Mouse (Mus musculus): Measurements from ENCODE around the gene Pidd1. TPM values are rescaled to one million over a fixed set of nuclear protein-coding genes. Genes with fewer than 3 reads are reported as not detected.

Pidd1 gene
- polyA plus RNA-seq (2014; fragmentation: Illumina TruSeq; extraction: RNeasy Lipid Tissue Mini Kit (QIAGEN cat#74804); ENCODE audit: low read depth, low replicate concordance) = 0.23 TPM

GRCm38 (mm10) chr7:141443828-141444237 lies at the start of gene Pidd1:
Gene Pidd1, minus strand, starts transcription at chr7:141444025.

GRCm38 (mm10) chr7:141475011-141475804 lies 31.4 kb upstream of the Pidd1 start, which contains the start of the genes Polr2l and Tspan4:
Gene Polr2l, minus strand, starts transcription at chr7:141475132.
Gene Tspan4, plus strand, starts transcription at chr7:141475240.

DNA sequence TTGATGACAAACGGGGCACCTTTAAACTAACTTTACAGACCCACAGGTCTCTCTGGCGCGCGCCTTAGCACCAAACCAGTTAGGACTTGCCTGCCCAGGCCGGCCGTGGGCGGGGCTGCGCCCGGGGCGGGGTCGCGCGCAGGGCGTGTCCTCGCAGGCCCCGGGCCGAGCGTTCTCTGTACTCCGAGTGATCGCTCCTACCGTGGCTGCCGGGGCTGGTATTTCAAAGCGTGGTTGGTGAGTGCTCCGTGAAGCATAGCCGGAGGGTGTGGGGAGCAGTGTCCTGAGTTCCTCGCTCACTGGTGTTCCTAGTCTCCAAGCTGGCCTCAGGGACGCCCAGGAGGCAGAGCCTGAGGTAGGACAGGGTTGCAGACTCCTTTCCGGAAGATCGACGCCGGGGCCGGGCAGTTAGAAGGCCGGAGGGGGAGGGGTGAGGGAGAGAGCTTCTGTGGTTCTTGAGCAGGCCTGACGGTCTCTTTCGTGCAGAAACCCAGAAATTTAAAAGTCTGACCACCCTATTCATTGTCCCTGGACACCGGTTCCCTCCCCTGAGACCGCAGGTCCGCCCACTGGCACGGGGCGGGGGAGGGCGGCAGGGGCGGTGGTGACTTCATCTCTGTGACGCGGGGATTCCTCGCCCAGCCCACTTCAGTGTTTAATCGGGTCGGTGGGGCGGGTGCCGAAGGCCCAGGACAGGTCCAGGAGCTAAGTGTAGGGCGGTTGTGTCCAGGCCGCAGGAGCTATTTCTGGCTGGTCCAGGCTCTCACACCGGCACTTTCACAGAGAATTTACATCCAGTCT lies 23.6 kb upstream of the Pidd1 start, which contains the start of gene Cd151:
Cd151 (plus strand) TSS at position 163 of the 801 bp plus-strand sequence.

DNA sequence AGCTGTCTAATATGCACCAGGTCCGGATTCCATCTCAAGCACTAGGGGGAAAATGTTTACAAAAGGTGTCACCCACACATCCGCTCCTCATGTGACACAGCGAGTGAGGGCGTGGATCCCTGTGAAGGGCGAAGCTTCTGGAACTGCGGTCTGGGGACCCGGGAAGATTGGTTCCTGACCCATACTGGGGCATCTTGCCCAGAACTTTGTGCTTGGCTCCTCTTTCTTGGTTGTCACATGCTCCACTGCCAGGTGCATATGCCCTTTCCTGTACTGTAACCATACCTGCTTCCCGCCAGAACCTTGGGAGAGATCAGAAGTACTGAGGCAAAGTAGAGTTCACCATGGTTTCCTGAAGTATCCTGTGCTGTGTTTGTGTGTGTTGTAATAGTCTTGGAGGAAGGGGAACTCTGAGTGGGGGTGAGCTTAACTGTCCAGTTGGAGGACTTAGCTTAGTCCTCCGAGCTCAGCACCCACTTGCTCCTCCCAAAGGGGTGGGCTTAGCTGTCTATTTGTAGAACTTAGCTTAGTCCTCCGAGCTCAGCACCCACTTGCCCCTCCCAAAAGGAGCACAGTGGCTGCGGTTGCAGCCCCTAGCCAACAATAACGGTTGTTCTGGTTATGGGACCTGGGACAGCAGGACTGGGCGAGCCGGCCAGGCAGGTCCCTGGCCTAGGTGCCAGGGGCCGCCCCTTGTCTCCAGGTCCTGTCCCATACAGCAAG lies 16.7 kb upstream of the Pidd1 start, which contains the start of gene Cracr2b:
Cracr2b (plus strand) TSS at position 704 of the 723 bp plus-strand sequence.

DNA sequence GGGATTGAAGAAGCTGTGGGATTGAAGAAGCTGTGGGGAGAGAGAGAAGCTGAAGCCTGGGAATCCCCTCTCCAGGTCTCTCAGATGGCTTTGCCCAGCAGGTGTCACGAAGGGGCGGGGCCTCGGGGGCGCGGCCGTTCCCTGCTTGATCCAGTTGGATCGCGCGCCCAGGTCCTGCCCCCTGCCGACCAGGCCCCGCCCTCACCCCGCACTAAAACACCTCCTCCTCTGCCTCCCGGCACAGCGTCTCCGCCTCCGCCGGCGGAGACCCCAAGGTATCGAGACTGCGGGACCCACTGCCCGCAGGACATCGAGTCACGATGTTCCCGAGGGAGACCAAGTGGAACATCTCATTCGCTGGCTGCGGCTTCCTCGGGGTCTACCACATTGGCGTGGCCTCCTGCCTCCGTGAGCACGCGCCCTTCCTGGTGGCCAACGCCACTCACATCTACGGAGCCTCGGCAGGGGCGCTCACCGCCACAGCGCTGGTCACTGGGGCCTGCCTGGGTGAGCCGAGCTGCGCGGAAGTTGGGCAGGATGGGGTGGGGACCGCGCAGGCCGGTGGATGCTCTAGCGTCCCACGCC lies 11.2 kb upstream of the Pidd1 start, which contains the start of gene Pnpla2:
Pnpla2 (plus strand) TSS at position 232 of the 585 bp plus-strand sequence.

DNA sequence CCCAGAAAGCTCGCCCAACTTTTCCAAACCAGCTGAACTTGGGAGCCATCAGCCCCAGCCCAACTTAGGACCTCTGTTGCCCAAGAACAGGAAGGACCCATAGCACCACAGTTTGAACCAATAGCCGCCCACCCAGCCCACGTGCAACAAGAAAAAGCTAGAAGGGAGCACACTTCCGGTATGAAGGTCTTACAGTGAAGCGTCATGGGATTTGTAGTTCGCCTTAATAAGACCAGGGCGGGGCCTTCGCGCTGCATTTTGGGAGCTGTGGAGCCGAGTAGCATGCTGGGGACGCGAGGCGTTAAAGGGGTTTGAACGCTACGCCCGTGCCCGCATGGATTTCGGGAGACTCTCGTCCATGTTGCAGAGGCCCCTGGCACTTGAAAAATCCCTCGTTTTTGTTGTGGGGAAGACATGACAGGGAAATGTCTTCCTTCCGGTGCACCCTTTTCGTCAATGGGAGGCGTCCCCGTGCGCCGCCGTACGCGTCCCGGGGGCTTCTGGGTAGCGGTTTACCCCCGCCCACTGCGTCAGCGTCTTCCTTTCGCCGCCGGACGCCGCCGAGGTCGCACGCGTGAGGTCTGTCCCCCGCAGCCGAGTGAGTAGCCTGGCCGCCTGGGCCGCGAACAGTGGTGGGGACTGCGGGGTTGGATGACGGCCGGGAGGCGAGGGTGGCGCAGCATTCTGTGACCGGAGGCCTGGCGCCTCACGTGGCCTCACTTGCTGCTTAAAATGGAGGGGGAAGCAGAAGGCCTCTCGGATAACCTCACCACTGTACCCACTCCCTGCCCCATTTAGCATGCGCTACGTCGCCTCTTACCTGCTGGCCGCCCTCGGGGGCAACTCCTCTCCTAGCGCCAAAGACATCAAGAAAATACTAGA lies 3.5 kb upstream of the Pidd1 start, which contains the start of gene Rplp2:
Rplp2 (plus strand) TSS at position 261 of the 882 bp plus-strand sequence.

GRCm38 (mm10) chr7:141437178-141438120 lies 6.4 kb downstream of the Pidd1 start, which contains the start of gene Slc25a22:
Gene Slc25a22, minus strand, starts transcription at chr7:141437892.

GRCm38 (mm10) chr7:141429310-141429709 lies 14.5 kb downstream of the Pidd1 start, which contains the start of gene Cend1:
Gene Cend1, minus strand, starts transcription at chr7:141429491.

GRCm38 (mm10) chr7:141413809-141414584 lies 29.8 kb downstream of the Pidd1 start, which contains the start of gene Gatd1:
Gene Gatd1, minus strand, starts transcription at chr7:141414136.

DNA sequence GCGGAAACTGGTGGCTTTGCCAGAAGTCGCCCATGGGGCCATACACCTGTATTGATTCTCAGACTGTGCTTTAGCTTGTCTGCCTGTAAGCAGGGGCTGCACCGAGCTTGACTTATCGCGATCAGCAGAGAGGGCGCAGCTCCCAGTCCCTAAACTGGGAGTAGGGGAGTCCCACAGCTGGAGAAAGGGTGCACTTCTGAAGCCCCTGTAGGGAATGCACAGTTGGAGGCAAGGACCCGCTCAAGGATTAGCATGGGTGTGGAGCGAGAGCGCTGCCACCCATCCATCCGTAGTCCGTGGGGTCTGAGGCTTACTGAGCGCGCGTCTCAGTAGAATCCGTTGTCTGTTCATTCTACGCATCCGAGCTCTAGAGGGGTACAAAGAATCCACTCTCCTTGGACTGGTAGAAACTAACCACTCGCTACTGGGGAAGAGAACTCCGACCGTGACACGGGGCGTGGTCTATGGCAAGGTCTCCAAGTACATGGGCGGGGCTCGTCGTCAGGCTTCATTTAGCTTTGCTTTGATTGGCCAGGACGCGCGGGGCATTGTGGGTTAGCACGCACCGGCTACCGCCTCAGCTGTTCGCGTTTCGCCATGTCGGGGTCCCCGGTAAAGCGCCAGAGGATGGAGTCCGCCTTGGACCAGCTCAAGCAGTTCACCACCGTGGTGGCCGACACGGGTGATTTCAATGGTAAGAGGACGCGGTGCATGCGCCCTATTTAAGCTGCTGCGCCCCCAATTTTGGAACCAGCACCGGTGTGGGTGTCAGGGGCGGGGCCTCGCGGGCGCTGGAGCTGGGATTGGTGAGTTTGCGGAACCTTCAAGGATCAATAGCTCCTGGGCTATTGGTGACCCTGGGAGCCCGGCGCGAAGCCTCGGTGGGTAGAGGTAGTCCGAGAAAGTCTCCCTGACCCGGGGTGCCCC lies 51.9 kb downstream of the Pidd1 start, which contains the start of gene Taldo1:
Taldo1 (plus strand) TSS at position 575 of the 927 bp plus-strand sequence.

Other genes starting within 250 kb of the Pidd1 start
- gene Lrrc56, start 249.9 kb downstream of the Pidd1 start, polyA plus RNA-seq (2014; fragmentation: Illumina TruSeq; extraction: RNeasy Lipid Tissue Mini Kit (QIAGEN cat#74804); ENCODE audit: low read depth, low replicate concordance) = 0.58 TPM
- not detected for gene Lmntd2, start 229.9 kb downstream of the Pidd1 start, polyA plus RNA-seq (2014; fragmentation: Illumina TruSeq; extraction: RNeasy Lipid Tissue Mini Kit (QIAGEN cat#74804); ENCODE audit: low read depth, low replicate concordance)
- 0.64 TPM for gene Rassf7, start 228.2 kb downstream of the Pidd1 start, polyA plus RNA-seq (2014; fragmentation: Illumina TruSeq; extraction: RNeasy Lipid Tissue Mini Kit (QIAGEN cat#74804); ENCODE audit: low read depth, low replicate concordance)
- gene Phrf1, start 215.2 kb downstream of the Pidd1 start, polyA plus RNA-seq (2014; fragmentation: Illumina TruSeq; extraction: RNeasy Lipid Tissue Mini Kit (QIAGEN cat#74804); ENCODE audit: low read depth, low replicate concordance) = 17.6 TPM
- gene Irf7, start 177.5 kb downstream of the Pidd1 start, polyA plus RNA-seq (2014; fragmentation: Illumina TruSeq; extraction: RNeasy Lipid Tissue Mini Kit (QIAGEN cat#74804); ENCODE audit: low read depth, low replicate concordance) = 19.8 TPM
- 1.3 TPM for gene Cdhr5, start 167.2 kb downstream of the Pidd1 start, polyA plus RNA-seq (2014; fragmentation: Illumina TruSeq; extraction: RNeasy Lipid Tissue Mini Kit (QIAGEN cat#74804); ENCODE audit: low read depth, low replicate concordance)
- gene Sct, start 164.9 kb downstream of the Pidd1 start, polyA plus RNA-seq (2014; fragmentation: Illumina TruSeq; extraction: RNeasy Lipid Tissue Mini Kit (QIAGEN cat#74804); ENCODE audit: low read depth, low replicate concordance) = not detected
- gene Drd4, start 152.0 kb downstream of the Pidd1 start, polyA plus RNA-seq (2014; fragmentation: Illumina TruSeq; extraction: RNeasy Lipid Tissue Mini Kit (QIAGEN cat#74804); ENCODE audit: low read depth, low replicate concordance) = not detected
- 0.93 TPM for gene Deaf1, start 116.3 kb downstream of the Pidd1 start, polyA plus RNA-seq (2014; fragmentation: Illumina TruSeq; extraction: RNeasy Lipid Tissue Mini Kit (QIAGEN cat#74804); ENCODE audit: low read depth, low replicate concordance)
- gene Tmem80, start 116.3 kb downstream of the Pidd1 start, polyA plus RNA-seq (2014; fragmentation: Illumina TruSeq; extraction: RNeasy Lipid Tissue Mini Kit (QIAGEN cat#74804); ENCODE audit: low read depth, low replicate concordance) = 18.5 TPM
- not detected for gene Eps8l2, start 105.1 kb downstream of the Pidd1 start, polyA plus RNA-seq (2014; fragmentation: Illumina TruSeq; extraction: RNeasy Lipid Tissue Mini Kit (QIAGEN cat#74804); ENCODE audit: low read depth, low replicate concordance)
- 37.2 TPM for gene Taldo1, start 51.8 kb downstream of the Pidd1 start, polyA plus RNA-seq (2014; fragmentation: Illumina TruSeq; extraction: RNeasy Lipid Tissue Mini Kit (QIAGEN cat#74804); ENCODE audit: low read depth, low replicate concordance)
- 9.3 TPM for gene Gatd1, start 29.9 kb downstream of the Pidd1 start, polyA plus RNA-seq (2014; fragmentation: Illumina TruSeq; extraction: RNeasy Lipid Tissue Mini Kit (QIAGEN cat#74804); ENCODE audit: low read depth, low replicate concordance)
- gene Cend1, start 14.5 kb downstream of the Pidd1 start, polyA plus RNA-seq (2014; fragmentation: Illumina TruSeq; extraction: RNeasy Lipid Tissue Mini Kit (QIAGEN cat#74804); ENCODE audit: low read depth, low replicate concordance) = 1.0 TPM
- 2.9 TPM for gene Slc25a22, start 6.1 kb downstream of the Pidd1 start, polyA plus RNA-seq (2014; fragmentation: Illumina TruSeq; extraction: RNeasy Lipid Tissue Mini Kit (QIAGEN cat#74804); ENCODE audit: low read depth, low replicate concordance)
- 10.8 TPM for gene Rplp2, start 3.3 kb upstream of the Pidd1 start, polyA plus RNA-seq (2014; fragmentation: Illumina TruSeq; extraction: RNeasy Lipid Tissue Mini Kit (QIAGEN cat#74804); ENCODE audit: low read depth, low replicate concordance)
- gene Pnpla2, start 11.2 kb upstream of the Pidd1 start, polyA plus RNA-seq (2014; fragmentation: Illumina TruSeq; extraction: RNeasy Lipid Tissue Mini Kit (QIAGEN cat#74804); ENCODE audit: low read depth, low replicate concordance) = 15.2 TPM
- gene Cracr2b, start 17.1 kb upstream of the Pidd1 start, polyA plus RNA-seq (2014; fragmentation: Illumina TruSeq; extraction: RNeasy Lipid Tissue Mini Kit (QIAGEN cat#74804); ENCODE audit: low read depth, low replicate concordance) = not detected
- gene Cd151, start 23.4 kb upstream of the Pidd1 start, polyA plus RNA-seq (2014; fragmentation: Illumina TruSeq; extraction: RNeasy Lipid Tissue Mini Kit (QIAGEN cat#74804); ENCODE audit: low read depth, low replicate concordance) = 96.8 TPM
- gene Polr2l, start 31.1 kb upstream of the Pidd1 start, polyA plus RNA-seq (2014; fragmentation: Illumina TruSeq; extraction: RNeasy Lipid Tissue Mini Kit (QIAGEN cat#74804); ENCODE audit: low read depth, low replicate concordance) = 6.1 TPM
- 1.6 TPM for gene Tspan4, start 31.2 kb upstream of the Pidd1 start, polyA plus RNA-seq (2014; fragmentation: Illumina TruSeq; extraction: RNeasy Lipid Tissue Mini Kit (QIAGEN cat#74804); ENCODE audit: low read depth, low replicate concordance)
- gene Chid1, start 95.8 kb upstream of the Pidd1 start, polyA plus RNA-seq (2014; fragmentation: Illumina TruSeq; extraction: RNeasy Lipid Tissue Mini Kit (QIAGEN cat#74804); ENCODE audit: low read depth, low replicate concordance) = 7.0 TPM
- 45.8 TPM for gene Ap2a2, start 118.1 kb upstream of the Pidd1 start, polyA plus RNA-seq (2014; fragmentation: Illumina TruSeq; extraction: RNeasy Lipid Tissue Mini Kit (QIAGEN cat#74804); ENCODE audit: low read depth, low replicate concordance)
- not detected for gene Muc6, start 211.3 kb upstream of the Pidd1 start, polyA plus RNA-seq (2014; fragmentation: Illumina TruSeq; extraction: RNeasy Lipid Tissue Mini Kit (QIAGEN cat#74804); ENCODE audit: low read depth, low replicate concordance)
- not detected for gene Muc2, start 246.3 kb upstream of the Pidd1 start, polyA plus RNA-seq (2014; fragmentation: Illumina TruSeq; extraction: RNeasy Lipid Tissue Mini Kit (QIAGEN cat#74804); ENCODE audit: low read depth, low replicate concordance)